ENCODE assay signal across 1 mouse cellular context in the genomic region with DNA sequence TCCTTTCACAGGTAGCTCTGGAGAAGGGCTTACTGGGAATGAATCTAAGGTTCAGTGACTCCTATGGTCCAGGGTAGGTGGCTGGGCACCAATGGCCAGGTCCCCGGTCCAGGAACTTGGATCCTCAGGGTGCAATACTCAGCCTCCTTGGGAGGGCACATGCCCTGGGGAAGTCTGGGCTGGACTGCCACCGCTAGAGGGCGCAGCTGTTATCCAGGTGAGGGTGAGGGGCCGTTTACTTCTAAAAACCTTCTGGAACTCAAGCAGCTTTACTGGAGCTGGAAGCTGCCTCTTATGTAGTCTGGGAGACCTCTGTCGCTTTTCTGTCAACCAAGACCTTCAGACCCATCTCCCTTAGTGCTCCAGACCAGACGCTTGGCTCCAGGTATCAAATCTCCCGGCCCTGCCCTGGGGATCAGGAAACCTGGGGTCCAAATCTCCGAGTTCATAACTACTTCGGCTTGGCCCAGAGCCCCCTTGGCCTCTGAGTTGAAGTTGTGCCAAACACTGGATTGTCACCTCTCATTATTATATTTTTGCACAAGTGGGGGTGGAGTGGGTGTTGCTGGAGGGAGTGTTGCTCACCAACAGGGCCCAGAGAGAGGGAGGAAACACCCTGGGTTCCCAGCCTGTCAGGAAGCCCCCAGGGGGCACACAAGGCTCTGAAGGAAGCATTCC.
A peak's percentile ranks its signal among the peaks of the same experiment; 100 is the strongest.
TF ChIP-seq lines count a peak whose summit lies in the region.

No protein-coding gene starts in this region.

TF ChIP-seq in MEL, 35 proteins besides CTCF, POLR2A, EP300 and RAD21 (continued from another document):
- peak; percentile 68; the same call in 1 of the 2 replicates for TF ChIP-seq MAX (IDR thresholded peaks at IDR 0.05; ENCODE audit: low read length)
- no peak for TF ChIP-seq POLR2AphosphoS5 (IDR thresholded peaks at IDR 0.05; ENCODE audit: borderline replicate concordance, low read depth, low read length)
- no peak for TF ChIP-seq POLR2AphosphoS2 (IDR thresholded peaks at IDR 0.05; ENCODE audit: low read length)
- no peak for TF ChIP-seq ZMIZ1 (IDR thresholded peaks at IDR 0.05; ENCODE audit: low read depth, low read length)
- no peak for TF ChIP-seq KAT2A (conservative IDR thresholded peaks at IDR 0.05; ENCODE audit: low read depth, low read length)
- no peak for TF ChIP-seq MEF2A (IDR thresholded peaks at IDR 0.05; ENCODE audit: extremely low read depth, insufficient replicate concordance, low read depth, low read length, poor library complexity, severe bottlenecking)
- no peak for TF ChIP-seq JUND (IDR thresholded peaks at IDR 0.05; ENCODE audit: low read depth, low read length)
- no peak for TF ChIP-seq UBTF (IDR thresholded peaks at IDR 0.05; ENCODE audit: borderline replicate concordance, insufficient read depth, low read depth, low read length)
- TF ChIP-seq HCFC1 (IDR thresholded peaks at IDR 0.05; ENCODE audit: low read depth, low read length), result peak; percentile 53
- no peak for TF ChIP-seq MYB (IDR thresholded peaks at IDR 0.05; ENCODE audit: low read depth, low read length)
- TF ChIP-seq TCF12 (IDR thresholded peaks at IDR 0.05; ENCODE audit: low read depth, low read length), result no peak
- 0 out of 2 replicates have a peak, but pooled peaks have one; percentile 29 for TF ChIP-seq BHLHE40 (IDR thresholded peaks at IDR 0.05; ENCODE audit: borderline replicate concordance, low read depth, low read length)
- TF ChIP-seq CHD1 (IDR thresholded peaks at IDR 0.05; ENCODE audit: low read depth, low read length), result no peak
- peak; percentile 83 for TF ChIP-seq ZC3H11A (IDR thresholded peaks at IDR 0.05; ENCODE audit: low read depth, low read length)
- no peak for TF ChIP-seq ELF1 (IDR thresholded peaks at IDR 0.05; ENCODE audit: low read depth, low read length)
- TF ChIP-seq MXI1 (IDR thresholded peaks at IDR 0.05; ENCODE audit: low read depth, low read length), result peak; percentile 60
- no peak for TF ChIP-seq TAL1 (IDR thresholded peaks at IDR 0.05; ENCODE audit: low read length)
- no peak for TF ChIP-seq RCOR1 (IDR thresholded peaks at IDR 0.05; ENCODE audit: low read depth, low read length)
- TF ChIP-seq SIN3A (IDR thresholded peaks at IDR 0.05; ENCODE audit: low read length), result peak; percentile 76
- TF ChIP-seq MYC (IDR thresholded peaks at IDR 0.05; ENCODE audit: low read depth, low read length), result peak; percentile 71
- TF ChIP-seq MAZ (IDR thresholded peaks at IDR 0.05; ENCODE audit: low read depth, low read length), result peak; percentile 89
- TF ChIP-seq SMC3 (IDR thresholded peaks at IDR 0.05; ENCODE audit: low read depth, low read length), result peak; percentile 94
- TF ChIP-seq TBP (IDR thresholded peaks at IDR 0.05; ENCODE audit: low read depth, low read length), result no peak
- peak; percentile 27; the same call in 1 of the 2 replicates for TF ChIP-seq USF1 (IDR thresholded peaks at IDR 0.05; ENCODE audit: low read depth, low read length)
